Mouse (Mus musculus) WW6 (cell line): ENCODE data around the gene Ppcdc.
"Not testable (repeated sequence)": the region's sequence is repeated elsewhere in the genome, so short reads cannot be mapped to it uniquely, and the experiment has no call there.

Experiments used
- DNase-seq: peaks from one replicate; pipeline ENCODE4 v3.0.0-alpha.2; 2013; ENCODE audit warnings: low read depth, low spot score

The Ppcdc gene

DNA sequence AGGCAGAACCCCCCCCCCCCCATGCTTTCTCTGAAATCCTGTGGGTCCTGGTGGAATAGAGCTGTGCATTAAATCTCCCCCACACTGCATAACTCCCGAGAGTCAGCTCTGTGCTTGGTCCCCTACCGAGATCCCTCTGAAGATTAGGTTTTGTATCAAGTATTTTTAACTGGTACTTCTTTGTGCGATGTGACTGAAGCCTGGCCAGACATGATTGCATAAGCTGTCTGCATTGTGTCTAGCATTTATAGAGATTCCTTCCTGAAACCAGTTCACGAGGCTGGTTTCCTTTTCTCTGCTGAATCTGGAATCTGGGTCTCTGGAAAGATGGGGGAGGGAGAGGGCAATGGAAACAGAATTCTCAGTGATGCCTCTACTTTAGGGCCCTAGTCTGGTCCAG is 11.5 kb downstream of the Ppcdc start:
- DNase-seq = no peak

DNA sequence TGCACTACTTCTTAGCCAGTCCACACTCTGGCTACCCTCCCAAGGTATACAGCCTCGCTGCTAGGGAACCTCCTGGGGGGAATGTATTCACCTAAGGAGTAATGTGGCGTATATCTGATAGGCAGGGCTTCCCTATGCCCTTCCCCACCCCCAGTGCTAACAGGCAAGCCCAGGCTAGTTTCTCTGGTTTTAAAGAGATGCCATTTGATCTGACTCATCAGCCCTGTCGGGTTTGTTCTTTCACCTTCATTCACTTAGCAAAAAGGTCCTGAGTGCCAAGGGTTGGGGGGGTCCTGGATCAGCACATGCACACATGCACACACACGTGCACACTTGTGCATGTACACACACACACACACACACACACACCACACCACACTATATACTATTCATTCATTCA is 12.0 kb downstream of the Ppcdc start:
- DNase-seq = no peak

DNA sequence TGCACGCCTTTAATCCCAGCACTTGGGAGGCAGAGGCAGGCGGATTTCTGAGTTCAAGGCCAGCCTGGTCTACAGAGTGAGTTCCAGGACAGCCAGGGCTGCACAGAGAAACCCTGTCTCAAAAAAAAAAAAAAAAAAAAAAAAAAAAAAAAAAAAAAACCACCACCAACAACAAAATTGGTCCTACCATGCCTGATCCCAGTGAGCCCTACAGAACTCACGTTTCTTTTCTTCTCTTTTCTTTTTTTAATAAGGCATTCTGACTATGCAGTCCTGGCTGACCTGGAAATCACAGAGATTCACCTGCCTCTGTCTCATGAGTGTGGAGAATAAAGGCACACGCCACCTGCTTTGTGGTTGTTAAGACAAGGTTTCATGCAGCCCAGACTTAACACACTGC is 12.8 kb downstream of the Ppcdc start:
- not testable (repeated sequence) for DNase-seq

DNA sequence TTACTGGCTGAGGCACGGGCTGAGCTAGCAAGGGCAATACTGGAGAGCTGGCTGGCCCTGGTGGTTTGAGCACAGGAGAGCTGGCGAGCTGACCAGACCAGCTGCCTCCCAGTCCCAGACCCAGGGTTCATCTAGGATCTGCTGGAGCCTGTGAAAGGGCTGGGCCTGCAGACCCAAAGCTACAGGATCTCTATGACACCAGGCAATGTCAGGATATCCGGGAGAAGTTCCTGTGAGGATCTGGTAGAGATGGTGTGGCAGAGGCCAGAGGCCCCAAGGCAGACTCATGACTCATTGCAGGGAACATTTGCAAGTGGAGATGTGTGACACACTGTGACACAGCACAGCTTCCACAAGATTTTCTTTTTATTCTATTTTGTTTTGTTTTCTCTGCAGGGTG is 14.8 kb downstream of the Ppcdc start:
- DNase-seq = no peak

DNA sequence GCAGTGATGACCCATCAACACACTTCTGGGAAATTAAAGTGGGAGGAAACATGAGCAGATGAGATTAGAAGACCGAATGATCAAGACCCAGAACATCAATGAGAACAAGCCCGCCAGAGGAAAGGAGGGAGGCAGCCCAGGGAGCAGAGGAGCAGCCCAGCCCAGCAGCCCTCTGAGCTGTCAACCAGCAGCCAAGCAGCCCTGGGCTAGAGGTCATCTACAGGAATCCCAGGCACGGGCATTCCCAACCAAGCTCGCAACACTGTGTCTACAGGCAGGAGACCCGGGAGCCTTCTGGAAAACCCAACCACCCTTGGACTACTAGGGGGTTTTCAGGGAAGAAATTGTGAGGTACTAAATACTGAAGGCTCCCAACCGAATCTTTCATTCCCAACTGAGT is 15.9 kb downstream of the Ppcdc start:
- DNase-seq = no peak

DNA sequence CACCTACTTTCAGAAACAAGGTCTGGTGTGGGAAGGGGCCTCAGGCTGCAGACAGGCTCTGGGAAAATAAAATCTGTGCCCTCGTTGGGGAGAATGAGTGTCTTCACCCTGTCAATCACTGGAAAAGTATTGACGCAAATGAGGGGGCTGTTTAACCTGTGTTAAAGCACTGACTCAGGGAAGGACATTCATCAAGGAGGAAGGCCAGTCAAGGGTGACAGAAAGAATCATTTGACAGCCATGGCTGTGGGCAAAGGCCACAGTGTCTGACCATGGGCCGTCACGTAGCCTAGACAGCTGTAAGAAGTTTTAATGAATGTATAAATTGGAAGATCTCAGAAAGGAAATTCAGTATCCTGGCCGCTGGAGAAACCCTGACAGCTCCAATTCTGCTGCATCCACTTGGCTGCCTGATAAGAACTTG is 18.2 kb downstream of the Ppcdc start:
- DNase-seq = no peak

DNA sequence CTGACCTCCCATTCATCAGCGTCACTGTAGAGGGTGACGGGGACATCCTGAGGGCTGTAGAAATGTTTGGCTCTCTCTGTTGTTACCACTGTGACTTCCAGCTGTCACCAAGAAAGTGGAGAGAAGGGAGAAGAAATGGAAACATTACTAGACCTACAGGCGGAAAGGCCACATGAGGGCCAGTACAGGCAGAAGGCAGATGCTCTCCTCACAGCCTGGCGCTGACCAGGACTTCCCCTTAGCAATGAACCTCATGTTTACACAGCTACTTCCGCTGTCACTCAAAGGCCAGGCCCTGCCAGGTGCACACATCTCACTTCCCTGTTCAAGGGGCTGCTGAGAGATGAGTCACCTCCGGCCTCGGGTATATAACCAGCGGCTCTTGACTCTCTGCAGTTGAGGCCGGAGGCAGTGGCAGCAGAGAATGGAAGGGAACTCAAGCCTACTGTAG is 18.8 kb downstream of the Ppcdc start:
- no peak for DNase-seq

DNA sequence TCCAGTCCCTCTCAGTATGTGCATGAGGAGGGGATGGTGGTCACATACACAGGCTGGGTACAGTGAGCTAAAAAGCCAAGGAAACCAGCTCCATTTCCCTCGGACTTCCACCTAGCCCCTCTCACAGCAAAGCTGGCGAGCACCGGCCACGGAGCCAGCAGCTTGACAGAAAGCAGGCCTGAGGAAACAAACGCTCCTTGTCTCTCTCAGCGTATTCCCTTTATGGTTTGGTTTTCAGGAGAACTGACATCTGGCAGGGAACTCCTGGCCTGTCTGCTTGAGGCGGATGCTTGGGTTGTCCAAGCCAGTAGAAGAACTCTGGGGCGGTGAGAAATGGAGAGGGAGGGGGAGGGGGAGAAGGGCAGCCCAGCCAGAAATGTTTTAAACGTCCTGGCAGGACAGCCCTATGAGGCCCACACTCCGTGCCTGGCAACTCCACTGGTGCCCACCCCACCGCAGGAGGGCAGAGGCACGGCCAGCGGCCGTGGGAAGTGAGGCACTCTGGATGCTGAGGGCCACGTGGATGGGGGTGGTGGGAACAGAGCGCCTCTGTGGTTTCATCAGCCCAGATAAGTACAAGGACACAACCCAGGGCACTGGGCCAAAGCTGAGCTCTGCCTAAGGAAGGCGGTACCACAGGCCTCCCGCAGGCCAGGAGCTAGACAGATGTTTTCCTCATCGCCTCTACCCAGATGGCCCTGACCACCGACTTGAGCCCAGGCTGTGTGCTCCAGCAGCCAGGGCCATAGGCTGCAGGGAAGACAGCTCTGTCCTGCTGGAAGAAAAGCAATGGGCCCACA is 19.4 kb downstream of the Ppcdc start:
- DNase-seq = no peak

DNA sequence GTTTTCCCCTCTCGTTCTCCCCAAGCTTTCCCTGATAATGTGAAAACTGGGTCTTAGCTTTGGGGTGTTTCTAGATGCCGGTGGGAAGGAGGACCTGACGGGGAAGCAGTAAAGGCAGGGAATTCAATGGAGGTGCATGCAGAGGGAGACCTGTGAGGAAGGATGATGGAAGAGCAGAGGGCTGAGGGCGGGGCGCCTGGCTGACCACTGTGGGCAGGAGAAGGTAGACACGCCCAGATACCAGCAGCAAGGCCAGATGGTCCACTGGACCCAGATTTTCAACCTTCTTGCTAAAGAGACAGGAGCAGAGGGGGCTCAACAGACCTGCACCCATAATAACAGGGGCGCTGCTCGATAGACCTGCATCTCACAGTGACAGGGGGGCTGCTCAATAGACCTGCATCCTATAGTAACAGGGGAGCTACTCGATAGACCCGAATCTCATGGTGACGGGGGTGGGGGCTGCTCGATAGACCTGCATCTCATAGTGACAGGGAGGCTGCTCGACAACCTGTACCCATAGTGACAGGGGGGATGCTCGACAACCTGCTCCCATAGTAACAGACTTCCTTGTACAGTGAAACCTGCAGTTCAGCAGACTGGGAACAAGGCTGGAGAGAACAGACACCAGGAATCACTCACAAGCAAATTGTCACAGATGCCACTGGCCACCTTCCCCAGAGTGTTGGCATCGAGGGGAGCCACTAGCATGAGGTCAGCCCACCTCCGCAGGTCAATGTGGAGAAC is 20.2 kb downstream of the Ppcdc start:
- DNase-seq = no peak

DNA sequence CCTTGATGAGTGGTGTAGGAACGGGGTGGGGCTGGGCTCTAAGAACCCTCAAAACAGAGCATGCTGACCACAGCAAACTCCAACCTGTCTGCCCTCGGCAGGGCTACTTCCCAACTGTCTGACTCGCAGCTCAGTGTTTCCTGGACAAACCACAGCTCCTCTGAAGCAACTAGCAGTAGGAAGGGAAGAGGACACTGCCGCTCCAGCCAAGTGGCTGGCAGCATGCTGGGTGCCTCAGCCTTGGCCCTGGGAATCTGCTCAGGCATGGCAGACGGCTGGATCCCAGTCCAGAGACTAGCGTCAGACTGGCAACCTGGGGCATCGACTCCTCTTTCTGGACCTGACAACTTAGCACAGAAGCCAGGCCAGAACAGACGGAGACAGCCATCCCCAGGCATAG is 22.6 kb downstream of the Ppcdc start:
- no peak for DNase-seq

DNA sequence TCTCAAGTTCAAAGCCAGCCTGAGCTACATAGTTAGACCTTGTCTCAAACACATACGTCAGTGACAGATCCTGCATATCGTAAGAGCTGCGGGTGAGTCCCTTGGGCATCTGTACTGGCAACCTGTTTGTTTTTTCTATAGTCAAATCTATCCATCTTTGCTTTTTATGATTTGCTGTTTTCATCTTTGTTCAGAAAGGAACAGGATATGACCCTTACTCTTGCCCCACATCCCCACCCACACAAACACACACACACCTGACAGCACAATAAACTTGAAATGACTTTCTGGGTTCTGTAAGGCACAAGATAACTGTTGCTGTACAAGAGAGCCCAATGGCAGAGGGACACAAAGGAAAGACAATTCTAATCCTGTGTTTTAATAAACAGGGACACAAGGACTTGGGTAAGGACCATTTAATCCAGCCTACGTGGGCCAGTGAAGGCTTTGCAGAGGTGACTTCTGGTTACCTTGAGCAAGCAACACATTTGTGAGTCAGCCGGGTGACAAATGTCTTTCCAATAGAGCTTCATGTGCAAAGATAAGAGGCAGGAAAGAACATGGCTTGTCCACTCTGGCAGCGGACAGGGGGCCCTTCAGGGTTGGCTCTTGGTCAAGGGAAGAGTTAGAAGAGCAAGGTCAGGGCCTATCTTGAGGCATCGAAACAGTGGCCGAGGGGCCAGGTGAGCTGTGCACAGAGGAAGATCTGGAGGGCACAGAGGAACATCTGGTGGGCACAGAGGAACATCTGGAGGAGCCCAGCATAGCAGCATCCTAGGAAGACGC is 32.6 kb downstream of the Ppcdc start:
- no peak for DNase-seq

DNA sequence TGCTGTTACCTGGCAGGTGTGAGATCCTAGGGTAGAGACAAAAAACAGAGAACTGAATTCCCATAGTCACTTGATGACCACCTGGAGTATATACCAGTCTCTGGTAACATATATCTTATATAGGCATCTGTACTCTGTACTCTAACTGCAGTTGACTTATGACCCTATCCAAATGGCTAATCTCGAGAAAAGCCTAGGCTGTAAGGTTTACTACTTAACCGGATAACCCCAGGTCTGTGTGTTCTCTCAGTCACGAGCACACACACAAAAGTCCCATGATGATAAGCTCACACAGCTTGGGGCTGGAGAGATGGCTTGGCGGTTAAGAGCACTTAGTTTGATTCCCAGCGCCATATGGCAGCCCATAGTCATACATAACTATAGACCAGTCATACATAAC is 33.5 kb downstream of the Ppcdc start:
- DNase-seq = no peak

DNA sequence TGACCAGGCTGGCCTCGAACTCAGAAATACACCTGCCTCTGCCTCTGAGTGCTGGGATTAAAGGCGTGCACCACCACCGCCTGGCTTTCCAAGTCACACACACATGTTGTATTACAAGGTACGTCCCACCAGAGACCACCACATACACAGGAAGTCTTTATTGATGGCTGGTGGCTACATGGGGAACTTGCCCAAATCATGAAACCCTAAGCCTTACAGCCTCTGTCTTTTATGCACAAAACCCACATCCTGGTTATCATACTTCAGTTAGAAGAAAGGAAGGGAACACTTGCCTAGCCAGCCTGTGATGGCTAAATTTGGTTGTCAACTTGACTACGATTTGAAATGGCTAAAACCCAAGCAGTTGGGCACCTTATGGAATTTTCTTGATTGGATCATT is 35.9 kb downstream of the Ppcdc start:
- DNase-seq = no peak

DNA sequence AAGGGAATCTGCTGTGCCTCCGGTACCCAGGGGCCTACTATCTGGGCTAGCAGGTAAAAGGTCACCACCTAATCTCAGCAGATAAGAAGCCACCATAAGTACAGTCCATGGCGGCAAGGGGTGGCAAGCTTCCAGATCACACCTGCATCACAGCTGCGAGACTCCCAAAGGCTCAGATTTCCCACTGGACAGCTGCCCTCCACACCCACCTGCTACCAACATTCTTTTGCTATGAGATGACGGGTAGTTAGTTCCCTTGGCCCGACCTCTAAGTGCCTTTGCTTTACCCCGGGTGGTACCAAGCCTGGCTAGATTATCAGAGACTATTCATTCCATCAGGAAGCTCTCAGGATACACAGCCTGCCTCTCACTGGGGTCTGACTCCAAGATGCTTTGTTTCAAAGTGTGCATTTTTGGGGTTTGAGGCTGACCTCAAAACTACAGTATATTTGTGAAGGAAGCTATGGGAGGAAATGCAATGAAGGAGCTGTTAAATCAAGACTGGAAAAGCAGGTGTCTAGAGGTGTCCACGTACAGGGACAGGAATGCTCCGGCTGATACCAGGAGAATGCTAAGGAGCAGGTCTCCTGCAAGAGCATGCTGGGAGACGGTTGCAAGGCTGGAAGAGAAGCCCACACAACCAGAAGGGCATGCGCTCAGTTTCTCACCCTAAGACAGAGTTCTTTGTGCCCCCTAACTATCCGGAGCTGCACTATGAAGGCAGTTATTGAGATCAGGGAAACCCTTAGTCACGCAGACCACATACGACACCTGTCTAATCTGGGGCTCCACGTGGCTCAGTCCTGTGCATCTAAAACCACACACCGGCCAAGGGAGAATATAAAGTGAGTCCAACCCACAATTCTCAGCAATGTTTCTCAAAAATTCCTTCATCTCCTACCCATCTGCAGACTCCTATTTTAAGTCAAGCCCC is 37.3 kb downstream of the Ppcdc start:
- no peak for DNase-seq

DNA sequence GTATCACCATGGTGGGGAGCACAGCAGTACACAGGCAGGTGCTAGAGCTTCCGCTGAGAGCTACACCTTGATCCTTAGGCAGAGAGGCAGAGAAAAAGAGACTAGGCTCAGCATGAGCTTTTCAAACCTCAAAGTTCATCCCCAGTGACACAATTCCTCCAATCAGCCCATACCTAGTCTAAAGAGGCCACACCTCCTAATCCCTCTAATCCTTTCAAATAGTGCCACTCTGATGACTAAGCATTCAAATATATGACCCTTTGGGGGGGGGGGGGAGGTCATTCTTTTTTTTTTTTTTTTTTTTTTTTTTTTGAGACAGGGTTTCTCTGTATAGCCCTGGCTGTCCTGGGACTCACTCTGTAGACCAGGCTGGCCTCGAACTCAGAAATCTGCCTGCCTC is 41.2 kb downstream of the Ppcdc start:
- no peak for DNase-seq

DNA sequence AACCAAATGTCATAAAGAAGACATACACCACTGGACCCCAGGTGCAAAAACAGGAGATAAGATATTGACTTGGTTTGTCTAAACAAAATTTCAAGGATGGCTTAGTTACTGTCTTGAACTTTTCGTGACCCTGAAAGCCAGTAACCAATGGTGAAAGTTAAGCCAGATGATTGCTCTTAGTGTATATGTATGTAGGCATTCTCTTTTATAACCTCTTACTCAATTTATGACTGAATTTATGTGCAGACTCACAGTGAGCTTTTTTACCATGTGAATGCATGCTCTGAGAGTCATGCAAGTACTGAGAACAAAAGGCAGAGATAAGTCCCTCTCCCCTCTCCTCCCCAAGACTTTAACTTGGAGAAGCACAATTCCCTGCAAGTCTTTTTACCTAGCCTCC is 47.0 kb downstream of the Ppcdc start:
- DNase-seq = no peak

DNA sequence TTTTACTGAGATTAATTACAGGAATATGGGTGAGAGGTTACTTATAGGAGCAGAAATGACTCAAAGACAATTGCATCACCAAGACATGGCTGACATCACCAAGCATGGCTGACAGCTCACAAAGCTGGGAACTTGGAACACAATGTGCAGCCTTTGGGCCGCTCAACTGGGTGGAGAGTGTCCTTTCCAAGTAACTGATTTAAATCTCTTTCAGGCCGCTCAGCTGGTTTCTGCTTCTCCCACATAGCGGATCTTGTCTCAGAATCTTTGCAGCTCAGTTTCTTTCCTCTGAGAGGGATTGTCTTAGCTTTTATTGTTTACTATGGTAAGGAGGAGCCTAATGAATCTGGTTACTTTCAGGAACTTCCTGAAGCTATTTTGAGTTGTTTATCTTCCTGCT is 49.1 kb downstream of the Ppcdc start:
- no peak for DNase-seq

DNA sequence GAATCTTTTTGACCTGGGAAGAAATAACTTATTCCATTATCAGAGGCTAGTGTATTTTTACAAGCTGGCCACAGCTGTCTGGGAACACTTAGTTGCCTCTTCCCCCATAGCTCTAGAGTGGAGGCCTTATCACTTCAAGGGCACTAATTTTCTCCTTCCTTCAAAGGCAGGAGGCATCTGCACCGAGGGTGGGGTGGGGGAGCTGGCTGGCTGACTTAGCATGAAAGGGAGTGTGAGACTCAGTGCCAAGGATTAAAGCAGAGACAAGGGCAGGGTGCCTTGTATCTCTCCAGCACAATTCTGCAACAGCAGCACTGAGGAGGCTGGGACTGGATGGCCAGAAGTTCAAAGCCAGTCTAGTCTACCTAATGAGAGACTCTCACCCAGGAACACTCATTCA is 50.8 kb downstream of the Ppcdc start:
- no peak for DNase-seq

DNA sequence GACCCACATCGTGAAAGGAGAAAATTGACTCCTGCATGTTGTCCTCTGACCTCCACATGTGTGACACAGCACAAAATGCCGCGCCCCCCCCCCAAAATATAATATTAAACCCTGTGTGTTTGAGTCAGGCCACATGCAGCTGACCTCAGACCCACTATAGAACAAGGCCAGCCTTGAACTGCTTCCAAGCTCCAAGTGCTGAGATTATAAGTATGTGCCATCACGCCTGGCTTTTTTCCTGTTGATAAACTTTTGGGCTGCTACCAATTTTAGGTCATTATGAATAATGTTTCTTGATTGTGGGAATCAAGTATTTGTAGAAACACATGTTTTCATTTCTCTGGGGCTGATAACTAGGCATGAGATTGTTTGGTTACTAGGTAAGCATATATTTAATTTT is 53.0 kb downstream of the Ppcdc start:
- no peak for DNase-seq

DNA sequence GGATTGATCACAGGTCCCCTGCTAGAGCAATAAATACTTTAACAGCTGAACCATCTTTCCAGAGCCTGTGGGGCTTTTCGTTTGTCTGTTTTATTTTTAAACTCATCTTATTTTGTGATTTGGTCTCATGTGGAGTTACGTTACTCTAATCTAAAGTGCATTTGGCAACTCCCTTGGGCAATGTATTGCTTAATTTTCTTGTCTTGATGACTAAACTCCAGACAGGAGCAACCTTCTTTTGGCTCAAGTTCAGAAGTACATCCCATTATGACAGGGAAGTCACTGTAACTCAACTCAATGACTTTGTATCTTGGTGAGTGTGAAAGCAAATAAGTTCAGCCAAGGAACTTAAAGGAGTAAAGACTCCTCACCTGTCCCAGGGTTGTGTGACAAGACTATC is 55.3 kb downstream of the Ppcdc start:
- DNase-seq = no peak

DNA sequence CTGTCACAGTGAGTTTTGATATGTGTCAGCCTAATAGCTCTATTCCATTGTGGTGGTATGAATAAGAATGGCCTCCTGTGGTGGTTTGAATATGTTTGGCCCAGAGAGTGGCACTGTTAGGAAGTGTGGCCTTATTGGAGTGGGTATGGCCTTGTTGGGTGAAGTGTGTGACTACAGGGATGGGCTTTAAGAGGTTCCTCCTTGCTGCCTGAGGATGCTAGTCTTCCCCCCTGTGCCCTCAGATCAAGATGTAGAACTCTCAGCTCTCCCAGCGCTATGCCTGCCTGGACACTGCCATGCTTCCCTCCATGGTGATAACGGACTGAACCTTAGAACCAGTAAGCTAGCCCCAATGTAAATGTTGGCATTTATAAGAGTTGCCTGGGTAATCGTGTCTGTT is 78.9 kb downstream of the Ppcdc start:
- no peak for DNase-seq
